Mouse (Mus musculus) urinary bladder, postnatal 36 days (tissue): ENCODE measurements around the gene Gca.
"Not testable (repeated sequence)": the region's sequence is repeated elsewhere in the genome, so short reads cannot be mapped to it uniquely, and the experiment has no call there.

Experiments used
- DNase-seq, 2 experiments: peaks; one replicate each; pipeline ENCODE4 v3.0.0; 2022; ENCODE audit warnings: low spot score in 2 of 2, mixed read lengths in 1 of 2

Gca gene

GRCm38 (mm10) chr2:62670301-62670700 is 6.2 kb downstream of the Gca start:
- no peak for DNase-seq

- no peak for DNase-seq
These were observed 6.7 kb downstream of the Gca start for GRCm38 (mm10) chr2:62670767-62671166.

- DNase-seq: no peak
These were observed 8.7 kb downstream of the Gca start for GRCm38 (mm10) chr2:62672788-62673187.

GRCm38 (mm10) chr2:62681667-62682066 is 17.6 kb downstream of the Gca start:
- no peak for DNase-seq

- DNase-seq: no peak
These were observed 21.0 kb downstream of the Gca start for GRCm38 (mm10) chr2:62684989-62685595.

- DNase-seq: no peak
These were observed 21.8 kb downstream of the Gca start for GRCm38 (mm10) chr2:62685934-62686333.

- DNase-seq: no peak
These were observed 42.2 kb downstream of the Gca start for GRCm38 (mm10) chr2:62706313-62706712.

GRCm38 (mm10) chr2:62709633-62710032 is 45.5 kb downstream of the Gca start:
- DNase-seq: no peak

GRCm38 (mm10) chr2:62714362-62714761 is 50.3 kb downstream of the Gca start:
- not testable (repeated sequence) for DNase-seq

GRCm38 (mm10) chr2:62715260-62715659 is 51.2 kb downstream of the Gca start:
- DNase-seq: no peak

- DNase-seq: no peak
These were observed 53.2 kb downstream of the Gca start for GRCm38 (mm10) chr2:62717270-62717669.

GRCm38 (mm10) chr2:62718411-62718810 is 54.3 kb downstream of the Gca start:
- no peak for DNase-seq

- DNase-seq: no peak
These were observed 61.9 kb downstream of the Gca start for GRCm38 (mm10) chr2:62725946-62726345.

GRCm38 (mm10) chr2:62727732-62728131 is 63.6 kb downstream of the Gca start:
- no peak for DNase-seq

- DNase-seq: no peak
These were observed 66.6 kb downstream of the Gca start for GRCm38 (mm10) chr2:62730671-62731070.

GRCm38 (mm10) chr2:62743098-62743497 is 79.0 kb downstream of the Gca start:
- no peak for DNase-seq
